Mouse (Mus musculus) megakaryocyte, embryonic 14.5 days (primary cell): ENCODE data around the gene Trim44.

ENCODE experiments used
- FLI1 ChIP-seq: IDR thresholded peaks from 2 replicates; pipeline ENCODE4 v1.6.1; 2012; ENCODE audit warnings: low read length, inconsistent platforms, mixed read lengths
- GATA1 ChIP-seq: IDR thresholded peaks from 3 replicates; pipeline ENCODE4 v1.6.1; 2012; ENCODE audit warnings: mixed read lengths, low read length, inconsistent platforms, borderline replicate concordance

DNA sequence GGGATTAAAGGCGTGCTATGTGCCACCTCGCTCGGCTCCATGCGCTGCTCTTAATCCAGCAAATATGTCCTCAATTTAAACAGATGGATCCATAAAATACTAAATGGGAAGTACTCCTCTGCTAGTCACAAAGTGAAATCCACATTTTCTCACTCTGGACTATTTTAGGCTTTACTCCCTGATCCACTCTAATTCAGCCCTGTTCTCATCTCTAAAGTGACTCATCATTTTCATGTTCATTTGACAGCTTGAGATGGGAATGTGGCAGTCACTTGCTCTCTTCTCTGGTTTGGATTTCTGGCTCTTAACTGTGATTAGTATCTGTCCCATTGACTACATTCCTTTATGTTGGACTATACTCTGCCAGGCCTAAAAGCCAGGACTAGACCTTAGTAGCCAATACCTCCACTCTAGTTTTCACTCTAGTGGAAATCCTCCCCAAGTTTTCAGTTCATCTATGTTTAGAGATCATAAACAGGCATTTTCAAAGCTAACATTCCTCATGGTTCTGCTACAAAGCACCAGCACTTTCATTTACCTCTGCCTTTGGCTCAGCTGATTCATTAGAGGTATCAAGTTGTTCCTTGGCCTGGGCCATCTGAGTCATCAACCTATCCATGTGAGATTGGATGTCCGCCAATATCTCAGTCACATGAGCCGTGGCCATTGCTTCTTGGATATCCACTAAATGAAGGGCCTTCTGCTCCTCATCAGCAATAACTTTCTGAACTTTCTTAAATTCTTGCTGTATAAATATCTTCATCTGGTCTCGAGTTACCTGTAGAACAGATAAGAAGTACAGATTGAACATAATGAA lies 50.5 kb downstream of the Trim44 start:
- TF ChIP-seq GATA1 (no peak), FLI1 (no peak)
